Mouse (Mus musculus) cerebral cortex, adult 2 months (tissue): ENCODE results near the gene Chp2.

Experiments used
- WGBS: fragments of 180-500 bp; shearing (Covaris S2); methylation state at CpG from one replicate; pipeline ENCODE4 v1.1.7; 2018; 5-methylcytosine and 5-hydroxymethylcytosine counted together

The Chp2 gene

GRCm38 (mm10) chr7:122219315-122219801, at the start of gene Chp2:
Chp2 (plus strand) TSS chr7:122219496.
- WGBS = 26% methylated on average over 20 of the region's 20 CpGs

- WGBS = 93% methylated on average over 6 of the region's 6 CpGs
Observed at GRCm38 (mm10) chr7:122170705-122171104, 48.6 kb upstream of the Chp2 start.

GRCm38 (mm10) chr7:122171613-122172012, 47.7 kb upstream of the Chp2 start:
- WGBS = 76% methylated on average over 10 of the region's 10 CpGs

- WGBS = 89% methylated on average over 7 of the region's 7 CpGs
Observed at GRCm38 (mm10) chr7:122180720-122181119, 38.6 kb upstream of the Chp2 start.

GRCm38 (mm10) chr7:122184569-122184968, 34.7 kb upstream of the Chp2 start:
- 74% methylated on average over 5 of the region's 5 CpGs for WGBS

GRCm38 (mm10) chr7:122186043-122186442, 33.3 kb upstream of the Chp2 start, which contains the start of gene Ern2:
Ern2 (minus strand) TSS chr7:122186207.
- 26% methylated on average over 12 of the region's 17 CpGs for WGBS

- WGBS = 41% methylated on average over 7 of the region's 7 CpGs
Observed at GRCm38 (mm10) chr7:122189484-122189883, 29.8 kb upstream of the Chp2 start.

GRCm38 (mm10) chr7:122191097-122191496, 28.2 kb upstream of the Chp2 start:
- WGBS = 76% methylated on average over 10 of the region's 10 CpGs

- WGBS = 81% methylated on average over 9 of the region's 9 CpGs
Observed at GRCm38 (mm10) chr7:122196771-122197170, 22.5 kb upstream of the Chp2 start.

GRCm38 (mm10) chr7:122197306-122197705, 22.0 kb upstream of the Chp2 start:
- WGBS = 32% methylated on average over 4 of the region's 4 CpGs

GRCm38 (mm10) chr7:122199296-122199695, 20.0 kb upstream of the Chp2 start:
- WGBS = 20% methylated on average over 5 of the region's 5 CpGs

GRCm38 (mm10) chr7:122203936-122204335, 15.4 kb upstream of the Chp2 start:
- WGBS = 54% methylated on average over 2 of the region's 2 CpGs

GRCm38 (mm10) chr7:122206121-122206520, 13.2 kb upstream of the Chp2 start:
- 86% methylated on average over 2 of the region's 2 CpGs for WGBS

- WGBS = 44% methylated on average over 7 of the region's 7 CpGs
Observed at GRCm38 (mm10) chr7:122208276-122209021, 10.8 kb upstream of the Chp2 start.

- WGBS = 82% methylated on average over 7 of the region's 7 CpGs
Observed at GRCm38 (mm10) chr7:122226020-122226742, 6.9 kb downstream of the Chp2 start.

- WGBS = 86% methylated on average over 4 of the region's 4 CpGs
Observed at GRCm38 (mm10) chr7:122226744-122227143, 7.4 kb downstream of the Chp2 start.

- whole genome bisulfite sequencing = 65% methylated on average over 3 of the region's 3 CpGs
Observed at GRCm38 (mm10) chr7:122229306-122229705, 10.0 kb downstream of the Chp2 start.

GRCm38 (mm10) chr7:122229916-122230315, 10.6 kb downstream of the Chp2 start:
- WGBS = 83% methylated on average over 4 of the region's 4 CpGs

GRCm38 (mm10) chr7:122230866-122231265, 11.6 kb downstream of the Chp2 start:
- 83% methylated on average over 4 of the region's 4 CpGs for WGBS

- 91% methylated on average over 2 of the region's 2 CpGs for WGBS
Observed at GRCm38 (mm10) chr7:122238939-122239338, 19.6 kb downstream of the Chp2 start.

- 82% methylated on average over 6 of the region's 6 CpGs for WGBS
Observed at GRCm38 (mm10) chr7:122240413-122241119, 21.3 kb downstream of the Chp2 start.

GRCm38 (mm10) chr7:122242260-122242659, 23.0 kb downstream of the Chp2 start:
- 29% methylated on average over 1 of the region's 1 CpGs for WGBS
